Mouse (Mus musculus) adipocyte (in vitro differentiated cells): ENCODE measurements around the gene Rab37.

Experiments
- DNase-seq: peaks from one replicate; pipeline ENCODE4 v3.0.0-alpha.2; 2016; ENCODE audit warnings: low spot score

Rab37 gene

DNA sequence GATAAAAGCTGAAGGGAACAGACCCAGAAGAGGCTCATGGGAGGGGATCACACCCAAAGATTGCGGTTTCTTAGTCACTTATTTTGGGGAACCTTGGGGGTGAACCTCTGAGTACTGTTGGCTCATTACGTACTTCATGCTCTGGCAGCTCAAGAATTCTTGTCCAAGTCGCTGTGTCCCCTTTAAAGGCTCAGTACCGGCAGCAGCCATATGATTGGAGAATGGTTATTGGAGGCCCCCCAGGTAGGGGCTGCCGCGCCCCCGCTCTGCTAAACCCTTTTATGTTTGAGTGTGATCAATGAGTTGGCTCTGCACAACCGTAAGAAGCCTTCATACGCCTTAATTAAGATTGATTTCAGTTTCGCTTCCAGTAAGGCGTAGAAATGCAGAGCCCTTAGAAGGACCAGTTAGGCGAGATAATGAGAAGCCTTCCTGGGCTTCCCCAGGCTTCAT is 107.7 kb downstream of the Rab37 start:
- no peak for DNase-seq

DNA sequence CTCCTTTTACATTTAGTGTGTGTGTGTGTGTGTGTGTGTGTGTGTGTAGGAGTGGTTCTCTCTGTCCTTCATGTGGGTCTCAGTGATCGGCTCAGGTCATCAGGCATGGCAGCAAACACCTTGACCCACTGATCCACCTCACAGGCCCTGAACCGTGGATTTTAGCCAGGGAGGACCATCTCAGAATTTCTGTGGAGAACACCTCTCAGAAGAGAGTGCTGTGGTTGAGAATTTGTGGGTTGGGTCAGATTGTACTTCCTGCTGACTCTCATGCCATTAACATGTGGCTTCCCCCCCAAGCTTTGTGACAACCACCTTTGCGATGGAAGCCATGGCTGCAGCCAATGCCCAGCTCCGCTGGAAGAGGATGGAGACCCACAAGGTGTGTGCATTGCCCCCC is 109.3 kb downstream of the Rab37 start:
- no peak for DNase-seq

DNA sequence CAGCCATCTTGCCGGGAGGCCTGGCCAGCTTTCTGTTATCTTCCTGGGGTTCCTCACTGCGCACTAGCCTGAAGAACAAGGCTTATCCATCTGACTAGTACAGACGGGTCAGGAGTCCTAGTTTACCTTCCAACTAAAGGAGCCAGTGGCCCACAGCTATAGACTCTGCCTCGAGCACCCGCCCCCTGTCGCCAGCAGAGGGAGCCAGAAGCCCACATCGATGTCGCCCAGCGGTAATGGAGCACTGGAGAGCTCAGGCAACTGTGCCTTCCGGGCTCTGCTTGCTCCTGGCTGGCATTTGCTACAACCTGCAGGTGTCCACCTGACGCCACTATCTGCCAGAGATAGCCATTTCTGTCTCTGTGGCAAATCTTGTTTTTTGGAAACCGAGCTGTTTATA is 111.1 kb downstream of the Rab37 start:
- peak; percentile 79 for DNase-seq

DNA sequence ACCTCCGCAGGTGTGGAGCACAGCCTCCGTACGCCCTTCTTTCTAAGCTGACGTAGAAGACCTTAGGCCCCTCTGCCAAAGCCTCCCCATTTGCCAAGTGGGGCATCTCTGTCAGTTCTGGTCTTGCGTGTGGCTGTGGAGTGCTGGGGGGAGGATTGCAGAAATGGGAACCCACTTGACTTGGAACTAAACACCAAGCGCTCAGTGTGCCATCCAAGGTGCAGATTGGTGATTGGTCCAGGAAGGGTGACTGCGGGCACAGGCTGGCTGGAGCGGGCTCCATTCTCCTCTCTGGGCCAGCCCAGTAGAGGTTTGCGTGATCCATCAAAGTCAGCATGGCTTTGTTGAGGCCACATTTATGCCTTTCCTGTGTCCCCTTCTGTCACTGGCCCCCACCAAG is 111.5 kb downstream of the Rab37 start:
- no peak for DNase-seq

DNA sequence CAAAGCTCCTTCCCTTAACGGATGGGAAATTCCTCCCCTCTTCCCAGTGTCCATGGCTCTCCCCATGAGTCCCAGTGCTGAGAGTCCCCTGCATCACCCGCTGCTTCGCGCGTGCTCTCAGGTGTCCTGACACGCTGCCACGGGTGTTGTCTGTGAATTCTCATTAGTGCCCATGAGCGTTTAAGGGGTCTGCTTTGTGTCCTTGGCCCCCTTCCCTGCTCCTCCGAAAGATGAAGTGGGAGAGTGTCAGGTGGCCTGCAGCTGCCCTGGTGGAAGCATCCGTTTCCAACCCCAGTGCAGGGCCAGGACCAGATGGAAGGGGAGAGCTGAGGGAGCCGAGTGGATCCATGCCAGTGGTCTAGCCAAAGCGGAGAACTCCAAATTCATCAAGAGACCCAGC is 116.9 kb downstream of the Rab37 start:
- DNase-seq = no peak

DNA sequence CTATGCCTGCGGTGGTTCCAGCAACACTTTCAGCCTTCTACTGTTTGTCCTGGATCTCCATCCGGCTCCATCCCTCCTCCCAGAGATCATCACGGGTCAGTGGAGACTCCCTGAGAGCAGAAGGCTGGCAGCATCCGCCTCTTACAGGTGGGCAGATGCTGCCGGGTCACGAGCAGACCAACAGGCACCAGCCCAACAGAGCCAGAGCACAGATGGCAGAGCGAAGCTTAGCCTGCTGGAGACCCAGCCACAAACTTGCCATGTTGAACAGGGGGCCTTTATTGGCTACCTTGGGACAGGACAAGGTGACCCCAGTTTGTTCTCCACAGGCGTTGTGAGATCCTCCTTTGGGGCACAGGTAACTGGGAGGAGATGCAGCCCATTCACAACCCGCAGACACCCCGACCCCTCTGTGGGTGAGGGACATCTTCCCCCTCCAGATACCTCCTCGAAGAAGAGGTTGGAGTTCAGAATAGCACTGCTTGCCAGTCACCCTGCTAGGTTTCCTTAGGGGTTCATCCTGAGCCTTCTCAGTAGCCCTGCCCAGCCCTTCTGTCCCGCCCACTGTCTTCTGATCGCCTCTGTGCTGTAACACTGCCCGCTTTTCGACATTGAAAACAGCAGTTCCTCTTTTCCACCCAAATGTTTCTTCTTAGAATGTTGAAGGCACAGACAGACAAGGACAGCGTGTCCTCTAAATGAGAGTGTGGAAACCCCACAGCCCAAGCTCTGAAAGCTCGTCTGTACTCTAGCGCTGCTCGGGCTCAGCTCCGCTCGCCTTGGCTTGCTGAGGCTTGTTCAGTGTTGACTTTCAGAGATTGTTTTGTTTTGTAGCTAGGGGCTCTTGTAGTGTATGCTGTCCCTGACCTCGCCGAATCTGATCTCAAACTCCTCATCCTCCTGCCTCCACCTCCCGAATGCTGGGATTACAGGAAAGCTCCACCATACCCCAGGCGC is 117.8 kb downstream of the Rab37 start:
- no peak for DNase-seq

DNA sequence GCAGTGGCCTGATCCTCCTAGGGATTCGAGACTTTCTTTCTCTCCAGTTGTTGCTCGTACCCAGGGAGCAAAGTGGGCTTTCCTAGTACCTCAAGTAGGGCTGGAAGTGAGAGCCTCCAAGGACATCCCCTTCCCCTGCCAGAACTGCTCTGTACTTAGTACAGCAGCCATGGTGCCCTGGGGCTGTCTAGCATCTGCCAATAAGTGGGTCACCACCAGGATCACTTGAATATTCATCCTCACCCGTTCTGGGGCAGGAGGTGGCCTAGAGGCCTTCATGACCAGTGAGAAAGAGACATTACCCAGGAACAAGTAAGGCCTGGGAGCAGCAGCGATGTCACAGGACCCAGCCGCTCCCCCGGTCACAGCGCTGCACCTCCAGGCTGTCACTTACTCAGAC is 118.7 kb downstream of the Rab37 start:
- no peak for DNase-seq
